Mouse (Mus musculus) embryonic fibroblast, embryonic 13.5 days (primary cell): ENCODE data around the gene Fopnl. TPM values are rescaled to one million over a fixed set of nuclear protein-coding genes. Genes with fewer than 3 reads are reported as not detected.

Experiments
- H3K27ac ChIP-seq: 2 replicates; pipeline ENCODE4 v1.5.1; 2012; ENCODE audit warnings: low read length, control low read depth, inconsistent platforms; ENCODE audit not compliant: insufficient read depth
- H3K4me1 ChIP-seq: 2 replicates; pipeline ENCODE4 v1.6.1; 2011; ENCODE audit warnings: low read length; ENCODE audit not compliant: control insufficient read depth, insufficient read depth
- H3K4me3 ChIP-seq: 2 replicates; pipeline ENCODE4 v1.5.1; 2011; ENCODE audit warnings: mild to moderate bottlenecking, control low read depth, low read length; ENCODE audit not compliant: insufficient read depth
- CTCF ChIP-seq: IDR thresholded peaks from 2 replicates; pipeline ENCODE4 v1.5.1; 2011; ENCODE audit warnings: mild to moderate bottlenecking, control low read depth, low read length, moderate library complexity, borderline replicate concordance; ENCODE audit not compliant: insufficient read depth
- POLR2A ChIP-seq: IDR thresholded peaks from 2 replicates; pipeline ENCODE4 v1.6.1; 2011; ENCODE audit warnings: low read depth, mild to moderate bottlenecking, control low read depth, low read length, moderate library complexity
- polyA plus RNA-seq: library from polyadenylated mRNA; stranded (reverse); fragments of >200 nt; gene quantifications from 2 replicates; pipeline ENCODE4 v1.2.4, GENCODE M21; 2011; ENCODE audit warnings: low read depth; ENCODE audit not compliant: missing spikeins, insufficient read length

Fopnl gene
- polyA plus RNA-seq, 1 experiment: 75.4 TPM

- Histone ChIP-seq H3K4me3 (no peak overlapping the region), H3K4me1 (no peaks in the 10 kb centered on the region), H3K27ac (no peak overlapping the region)
- TF ChIP-seq CTCF (no peak), POLR2A (no peak)
Measured at GRCm38 (mm10) chr16:14308245-14309073, 8.7 kb downstream of the Fopnl start.

DNA sequence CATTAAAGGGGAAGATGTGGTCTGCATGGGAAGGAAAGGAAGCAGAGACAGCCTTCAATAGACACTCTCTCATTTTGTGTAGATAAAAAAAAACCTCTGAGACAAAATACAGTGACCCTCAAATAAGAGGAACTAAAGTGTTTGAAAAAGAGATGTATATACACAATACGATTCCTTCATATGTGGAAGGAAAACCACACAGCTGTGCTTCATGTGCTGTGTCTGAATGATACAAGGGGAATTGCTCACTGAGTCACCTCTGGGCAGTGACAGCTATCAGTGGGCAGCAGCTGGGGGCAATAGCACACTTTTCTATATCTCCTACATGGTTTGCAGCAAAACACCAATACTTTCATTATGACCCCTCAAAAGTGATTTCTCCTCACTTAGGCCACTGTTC, 9.8 kb downstream of the Fopnl start:
- Histone ChIP-seq H3K4me1 (no peaks in the 10 kb centered on the region), H3K4me3 (no peak overlapping the region), H3K27ac (no peak overlapping the region)
- TF ChIP-seq POLR2A (no peak), CTCF (no peak)

DNA sequence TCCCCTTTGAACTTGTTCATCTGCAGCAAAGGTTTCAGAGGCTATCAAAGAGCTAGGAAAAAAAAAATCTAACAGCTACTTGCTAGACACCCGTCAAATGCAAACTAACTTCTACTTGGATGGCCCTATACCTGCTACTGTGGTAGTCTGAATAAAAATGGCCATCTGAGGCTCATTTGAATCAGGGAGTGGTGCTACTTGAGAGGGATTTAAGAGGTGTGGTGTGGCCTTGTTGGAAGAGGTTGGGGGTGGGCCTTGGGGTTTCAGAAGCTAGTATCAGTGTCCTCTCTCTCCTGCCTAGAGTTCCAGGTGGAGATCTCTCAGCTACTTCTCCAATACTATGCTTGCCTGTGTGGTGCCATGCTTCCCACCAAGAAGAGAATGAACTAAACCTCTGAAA, 10.8 kb downstream of the Fopnl start:
- H3K4me1 ChIP-seq: no peaks in the 10 kb centered on the region
- TF ChIP-seq POLR2A: no peak
- no peak for TF ChIP-seq CTCF

GRCm38 (mm10) chr16:14304791-14305190, 12.4 kb downstream of the Fopnl start:
- H3K4me1 ChIP-seq: no peaks in the 10 kb centered on the region
- no peak overlapping the region for H3K27ac ChIP-seq
- TF ChIP-seq CTCF (no peak), POLR2A (no peak)
- H3K4me3 ChIP-seq: no peak overlapping the region

More for the DNA sequence above, 10.8 kb downstream of the Fopnl start:
- Histone ChIP-seq H3K4me3 (no peak overlapping the region), H3K27ac (no peak overlapping the region)

DNA sequence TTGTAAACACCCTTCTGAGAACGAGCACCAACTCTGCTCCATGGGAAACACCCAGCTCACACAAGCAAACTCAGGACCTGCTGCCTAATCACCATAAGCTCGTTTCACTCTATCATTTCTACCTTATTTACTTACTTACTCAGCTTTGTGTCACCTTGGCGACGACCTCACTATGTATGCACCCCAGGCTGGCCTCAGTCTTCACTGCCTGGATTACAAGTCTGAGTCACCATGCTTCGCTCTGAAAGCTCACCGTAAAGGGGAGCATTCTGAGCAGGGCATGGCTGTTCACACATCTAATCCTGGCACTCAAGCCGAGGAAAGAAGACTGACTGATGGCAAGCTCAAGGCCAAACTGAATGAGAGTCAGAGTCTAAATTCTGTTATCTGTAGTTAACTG, 13.5 kb downstream of the Fopnl start:
- no peak overlapping the region for H3K4me3 ChIP-seq
- no peak overlapping the region for H3K27ac ChIP-seq
- H3K4me1 ChIP-seq: no peaks in the 10 kb centered on the region
- TF ChIP-seq CTCF (no peak), POLR2A (no peak)

GRCm38 (mm10) chr16:14303148-14303547, 14.1 kb downstream of the Fopnl start:
- TF ChIP-seq POLR2A (no peak), CTCF (no peak)
- no peaks in the 10 kb centered on the region for H3K4me1 ChIP-seq
- no peak overlapping the region for H3K27ac ChIP-seq
- H3K4me3 ChIP-seq: no peak overlapping the region

DNA sequence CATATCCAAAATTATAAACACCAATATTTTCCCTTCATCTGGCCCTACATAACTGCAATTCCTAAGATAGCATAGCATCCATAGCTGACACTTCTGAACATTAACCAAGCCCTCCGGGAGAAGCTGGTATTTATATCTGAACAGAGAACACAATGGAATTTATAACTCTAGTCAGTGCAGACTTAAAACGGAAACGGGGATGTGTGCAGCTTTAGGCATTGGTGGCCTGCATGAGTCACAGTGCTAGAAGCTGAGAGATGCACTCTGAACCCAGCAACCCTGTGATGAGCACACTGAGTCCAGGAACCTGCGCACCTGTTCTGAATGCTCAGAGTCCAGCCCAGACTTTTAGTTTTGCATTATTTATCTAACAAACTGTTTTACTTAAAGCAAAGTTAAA, 18.7 kb downstream of the Fopnl start:
- Histone ChIP-seq H3K4me3 (no peak overlapping the region), H3K4me1 (peaks cover 3% of the 10 kb centered on the region; the same call in 1 of the 2 replicates), H3K27ac (no peak overlapping the region)
- TF ChIP-seq CTCF (no peak), POLR2A (no peak)

DNA sequence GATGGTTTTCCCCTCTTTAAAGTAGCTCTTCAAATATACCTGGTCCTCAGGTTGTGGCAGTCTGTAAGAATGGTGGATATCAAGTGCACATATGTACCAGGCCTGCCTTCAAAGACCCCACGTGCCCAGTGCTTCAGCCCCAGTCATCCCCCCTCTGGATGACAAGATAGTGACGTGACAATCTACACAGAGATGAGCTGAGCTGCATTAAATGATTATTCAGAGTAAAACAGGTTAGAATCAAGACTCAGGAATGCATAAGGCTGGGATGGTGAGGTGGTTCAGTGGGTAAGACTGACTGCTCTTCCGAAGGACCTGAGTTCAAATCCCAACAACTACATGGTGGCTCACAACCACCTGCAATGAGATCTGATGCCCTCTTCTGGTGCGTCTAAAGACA, 19.5 kb downstream of the Fopnl start:
- Histone ChIP-seq H3K4me3 (no peak overlapping the region), H3K4me1 (peaks cover 3% of the 10 kb centered on the region; the same call in 1 of the 2 replicates), H3K27ac (no peak overlapping the region)
- TF ChIP-seq CTCF (no peak), POLR2A (no peak)

DNA sequence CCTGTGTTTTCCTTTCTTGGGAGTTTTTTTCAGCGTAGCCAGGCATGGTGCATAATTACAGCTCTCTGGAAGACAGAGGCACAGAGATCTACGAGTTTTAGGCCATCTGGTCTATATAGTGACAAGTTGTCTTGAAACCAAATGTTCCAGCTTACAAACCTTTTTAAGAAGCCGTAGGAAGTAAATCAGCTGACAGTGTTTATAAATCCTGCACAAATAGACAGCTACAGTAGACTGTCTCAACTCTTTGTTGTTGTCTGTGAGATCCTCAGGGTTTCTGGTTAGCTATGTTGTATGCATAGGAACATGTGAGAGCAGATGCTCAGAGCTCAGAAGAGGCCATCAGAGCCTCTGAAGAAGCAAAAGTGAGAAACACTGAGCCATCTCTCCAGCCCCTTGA, 20.1 kb downstream of the Fopnl start:
- no peak for TF ChIP-seq POLR2A
- no peak for TF ChIP-seq CTCF
- Histone ChIP-seq H3K4me1 (peaks cover 3% of the 10 kb centered on the region; the same call in 1 of the 2 replicates), H3K4me3 (no peak overlapping the region), H3K27ac (no peak overlapping the region)

- H3K27ac ChIP-seq: no peak overlapping the region
- peaks cover 3% of the 10 kb centered on the region; the same call in 1 of the 2 replicates for H3K4me1 ChIP-seq
- TF ChIP-seq CTCF (no peak), POLR2A (no peak)
- H3K4me3 ChIP-seq: no peak overlapping the region
Measured at GRCm38 (mm10) chr16:14296544-14297124, 20.6 kb downstream of the Fopnl start.
